Mouse (Mus musculus): Measurements from ENCODE around the gene Fry.
"Not testable (repeated sequence)": the region's sequence is repeated elsewhere in the genome, so short reads cannot be mapped to it uniquely, and the experiment has no call there.

Fry gene

GRCm38 (mm10) chr5:150457165-150457903, 338.9 kb downstream of the Fry start:
- no peak for DNase-seq (ENCODE audit: low spot score)

- peak; percentile 8 for DNase-seq (ENCODE audit: low spot score)
Measured at GRCm38 (mm10) chr5:150457904-150458739, 339.7 kb downstream of the Fry start.

GRCm38 (mm10) chr5:150459801-150460200, 341.4 kb downstream of the Fry start:
- DNase-seq (ENCODE audit: low spot score), result no peak

GRCm38 (mm10) chr5:150464721-150465120, 346.3 kb downstream of the Fry start:
- no peak for DNase-seq (ENCODE audit: low spot score)

GRCm38 (mm10) chr5:150465218-150465617, 346.8 kb downstream of the Fry start:
- no peak for DNase-seq (ENCODE audit: low spot score)

- DNase-seq (ENCODE audit: low spot score), result peak; percentile 71
Measured at GRCm38 (mm10) chr5:150466132-150466531, 347.7 kb downstream of the Fry start.

GRCm38 (mm10) chr5:150468431-150468830, 350.0 kb downstream of the Fry start:
- DNase-seq (ENCODE audit: low spot score), result no peak

GRCm38 (mm10) chr5:150477364-150477763, 358.9 kb downstream of the Fry start:
- no peak for DNase-seq (ENCODE audit: low spot score)

GRCm38 (mm10) chr5:150478612-150479011, 360.2 kb downstream of the Fry start:
- DNase-seq (ENCODE audit: low spot score), result peak; percentile 29

- DNase-seq (ENCODE audit: low spot score), result no peak
Measured at GRCm38 (mm10) chr5:150485198-150485597, 366.8 kb downstream of the Fry start.

GRCm38 (mm10) chr5:150490285-150490684, 371.8 kb downstream of the Fry start:
- DNase-seq (ENCODE audit: low spot score), result no peak

GRCm38 (mm10) chr5:150490821-150491220, 372.4 kb downstream of the Fry start:
- no peak for DNase-seq (ENCODE audit: low spot score)

GRCm38 (mm10) chr5:150491573-150492173, 373.2 kb downstream of the Fry start:
- not testable (repeated sequence) for DNase-seq (ENCODE audit: low spot score)

- no peak for DNase-seq (ENCODE audit: low spot score)
Measured at GRCm38 (mm10) chr5:150495792-150496191, 377.3 kb downstream of the Fry start.

GRCm38 (mm10) chr5:150510451-150511225, 392.2 kb downstream of the Fry start:
- no peak for DNase-seq (ENCODE audit: low spot score)

GRCm38 (mm10) chr5:150513264-150513663, 394.8 kb downstream of the Fry start:
- DNase-seq (ENCODE audit: low spot score), result no peak

- DNase-seq (ENCODE audit: low spot score), result no peak
Measured at GRCm38 (mm10) chr5:150514027-150514426, 395.6 kb downstream of the Fry start.

- no peak for DNase-seq (ENCODE audit: low spot score)
Measured at GRCm38 (mm10) chr5:150518064-150518463, 399.6 kb downstream of the Fry start, which contains the start of gene Zar1l. Gene Zar1l (minus strand): TSS chr5:150518164.

- DNase-seq (ENCODE audit: low spot score), result no peak
Measured at GRCm38 (mm10) chr5:150519551-150519950, 401.1 kb downstream of the Fry start.

- peak; percentile 93 for DNase-seq (ENCODE audit: low spot score)
Measured at GRCm38 (mm10) chr5:150521937-150522866, 403.8 kb downstream of the Fry start, which contains the start of gene Brca2. Gene Brca2 (plus strand): TSS chr5:150522630.

- no peak for DNase-seq (ENCODE audit: low spot score)
Measured at GRCm38 (mm10) chr5:150522867-150523234, 404.4 kb downstream of the Fry start.
